Mouse (Mus musculus): ENCODE measurements at regions not wholly inside any gene's neighbourhood (a gene's known extent, or its start where the extent isn't known, plus 50 kb on each side); places are given as distances from the start of the nearest gene placed in this dataset.

GRCm38 (mm10) chr10:66953248-66953975 is 142.5 kb upstream of the Jmjd1c start:
- no peak for DNase-seq (ENCODE audit: extremely low spot score in 1 of 2, low spot score in 2 of 2)
- intact Hi-C loops (cut with DNase I): no loop called here
- H3K27ac ChIP-seq: no peak overlapping the region
- no peak for TF ChIP-seq CTCF (IDR thresholded peaks at IDR 0.05)
- H3K4me3 ChIP-seq: no peak overlapping the region

GRCm38 (mm10) chr10:66953976-66954505 is 141.9 kb upstream of the Jmjd1c start:
- intact Hi-C loops (cut with DNase I): no loop called here
- no peak overlapping the region for H3K27ac ChIP-seq
- no peak for TF ChIP-seq CTCF (IDR thresholded peaks at IDR 0.05)

GRCm38 (mm10) chr10:66955430-66955829 is 140.5 kb upstream of the Jmjd1c start:
- no peak overlapping the region for H3K27ac ChIP-seq
- H3K4me3 ChIP-seq: no peak overlapping the region
- no peak for TF ChIP-seq CTCF (IDR thresholded peaks at IDR 0.05)
- intact Hi-C loops (cut with DNase I): no loop called here
- DNase-seq (ENCODE audit: extremely low spot score in 1 of 2, low spot score in 2 of 2): no peak

More at GRCm38 (mm10) chr10:66953976-66954505, 141.9 kb upstream of the Jmjd1c start:
- no peak for DNase-seq (ENCODE audit: extremely low spot score in 1 of 2, low spot score in 2 of 2)
- H3K4me3 ChIP-seq: no peak overlapping the region

- no peak for TF ChIP-seq CTCF (IDR thresholded peaks at IDR 0.05)
- intact Hi-C loops (cut with DNase I): no loop called here
- no peak overlapping the region for H3K4me3 ChIP-seq
- no peak for DNase-seq (ENCODE audit: extremely low spot score in 1 of 2, low spot score in 2 of 2)
- H3K27ac ChIP-seq: no peak overlapping the region
Measured at GRCm38 (mm10) chr10:66956619-66957018, 139.3 kb upstream of the Jmjd1c start.

- no peak for TF ChIP-seq CTCF (IDR thresholded peaks at IDR 0.05)
- DNase-seq (ENCODE audit: extremely low spot score in 1 of 2, low spot score in 2 of 2): no peak
- intact Hi-C loops (cut with DNase I): no loop called here
Measured at GRCm38 (mm10) chr10:66957373-66957772, 138.6 kb upstream of the Jmjd1c start.

More at GRCm38 (mm10) chr10:66957373-66957772, 138.6 kb upstream of the Jmjd1c start:
- H3K4me3 ChIP-seq: no peak overlapping the region
- H3K27ac ChIP-seq: no peak overlapping the region

Data from left cerebral cortex, adult 2 months (tissue).